Mouse (Mus musculus) ovary, postnatal 36 days (tissue): ENCODE measurements around the gene Gabrb2.

Source experiments
- DNase-seq: peaks from one replicate; pipeline ENCODE4 v3.0.0; 2022; ENCODE audit warnings: low spot score, mixed read lengths

The Gabrb2 gene

DNA sequence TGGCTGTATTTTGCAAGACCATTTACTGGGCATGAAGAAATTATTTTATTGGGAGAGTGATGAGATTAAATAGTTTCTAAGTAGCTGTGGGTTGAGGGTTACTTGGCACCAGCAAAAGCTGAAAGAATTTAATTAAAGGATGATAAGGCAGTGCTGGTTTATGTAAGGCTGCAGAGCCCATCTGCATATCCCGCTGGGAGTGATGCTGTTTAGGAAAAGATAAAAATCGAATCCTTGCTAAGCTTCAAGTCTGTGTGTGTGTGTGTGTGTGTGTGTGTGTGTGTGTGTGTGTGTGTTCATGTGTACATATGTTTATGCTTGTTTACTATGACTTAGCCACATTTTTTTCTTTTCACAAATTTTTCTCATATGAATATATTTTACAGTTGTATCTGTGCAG lies 113.0 kb downstream of the Gabrb2 start:
- no peak for DNase-seq

DNA sequence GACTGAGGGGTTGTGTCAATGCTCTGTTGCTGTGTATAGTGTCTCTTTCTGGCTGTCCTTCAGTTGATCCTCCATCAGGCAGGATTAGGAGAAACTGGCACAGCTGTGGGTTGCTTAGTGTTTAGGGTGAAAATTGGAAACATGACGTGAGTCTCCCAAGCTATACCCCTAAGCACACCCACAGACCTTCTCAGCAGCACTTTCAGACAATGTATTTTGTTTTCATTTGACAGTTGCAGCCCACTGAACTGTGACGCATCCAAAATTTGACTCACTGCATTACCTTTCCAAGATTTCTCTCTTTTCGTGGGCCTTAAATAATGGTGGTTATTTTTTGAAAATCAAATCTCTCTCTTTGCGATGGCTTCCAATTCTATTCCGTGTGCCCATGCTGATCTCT lies 115.7 kb downstream of the Gabrb2 start:
- no peak for DNase-seq

DNA sequence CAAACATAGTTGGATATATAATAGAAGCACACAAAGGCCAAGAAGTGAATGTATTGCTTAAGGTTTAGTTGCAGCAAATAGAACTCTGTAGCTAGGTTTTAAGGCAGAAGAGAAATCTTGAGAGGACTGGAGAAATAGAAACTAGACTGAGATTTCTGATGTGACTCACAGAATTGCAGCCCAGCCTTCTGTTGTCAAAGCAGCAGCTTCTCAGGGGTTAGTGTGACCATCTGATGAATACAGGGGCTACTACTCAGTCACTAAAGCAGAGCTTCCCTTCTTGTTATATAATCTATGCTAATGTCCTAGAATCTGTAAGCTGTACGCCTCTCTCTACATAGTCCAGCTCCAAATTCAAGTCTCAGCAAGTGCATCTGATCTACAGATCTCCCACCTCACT lies 116.3 kb downstream of the Gabrb2 start:
- DNase-seq, result no peak

DNA sequence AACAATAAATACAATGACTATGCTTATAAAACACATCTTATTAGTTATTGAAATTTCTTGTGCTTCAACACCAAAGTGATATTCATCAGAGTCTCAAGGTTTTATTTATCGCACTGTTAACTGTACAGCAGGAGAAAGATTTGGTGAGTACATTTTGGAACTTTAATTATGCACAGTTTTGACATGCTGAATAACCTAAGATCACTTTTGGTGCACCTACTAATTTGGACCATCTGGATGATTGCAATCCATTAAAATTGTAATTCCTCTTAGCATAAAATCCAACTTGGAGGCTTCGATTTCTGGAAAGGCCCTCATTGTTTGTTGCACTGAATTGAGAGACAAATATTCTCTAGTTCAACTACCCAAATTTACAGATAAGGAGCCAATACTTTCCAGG lies 123.3 kb downstream of the Gabrb2 start:
- no peak for DNase-seq

DNA sequence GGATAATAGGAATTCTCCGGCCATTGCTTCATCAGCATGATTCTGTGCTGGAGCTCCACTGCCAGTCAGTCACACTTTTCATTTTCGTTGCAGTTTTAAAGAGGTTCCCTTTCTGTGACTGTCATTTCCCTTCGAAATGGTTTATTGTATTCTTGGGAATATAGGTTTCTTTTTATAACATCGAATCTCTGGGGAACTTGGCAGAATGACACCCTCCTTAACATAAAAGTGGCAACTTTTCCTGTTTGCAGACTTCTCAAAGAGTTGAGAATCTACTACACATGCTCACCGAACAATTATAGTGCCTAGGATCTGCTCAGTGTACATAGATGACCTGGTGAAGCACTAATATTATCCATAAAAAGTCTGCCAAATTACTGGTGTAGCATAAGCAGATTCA lies 146.5 kb downstream of the Gabrb2 start:
- no peak for DNase-seq

DNA sequence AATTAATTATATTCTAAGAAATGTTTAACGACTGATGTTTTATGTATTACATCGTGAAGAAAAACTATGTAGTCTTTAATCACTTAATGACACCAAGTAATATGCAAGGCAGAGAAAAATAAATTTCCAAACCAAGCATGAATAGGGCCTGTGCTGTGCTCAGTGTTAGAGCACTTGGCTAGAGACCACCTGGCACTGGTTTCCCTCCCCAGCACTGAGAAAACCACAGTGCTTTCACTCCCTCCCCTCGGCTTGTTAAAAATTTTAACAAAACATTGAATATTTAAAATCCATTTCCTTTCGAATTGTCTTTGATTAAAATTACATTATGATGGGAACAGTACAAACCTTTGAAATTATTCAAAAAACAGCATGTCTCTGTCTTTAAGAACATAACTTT lies 151.9 kb downstream of the Gabrb2 start:
- DNase-seq, result no peak

DNA sequence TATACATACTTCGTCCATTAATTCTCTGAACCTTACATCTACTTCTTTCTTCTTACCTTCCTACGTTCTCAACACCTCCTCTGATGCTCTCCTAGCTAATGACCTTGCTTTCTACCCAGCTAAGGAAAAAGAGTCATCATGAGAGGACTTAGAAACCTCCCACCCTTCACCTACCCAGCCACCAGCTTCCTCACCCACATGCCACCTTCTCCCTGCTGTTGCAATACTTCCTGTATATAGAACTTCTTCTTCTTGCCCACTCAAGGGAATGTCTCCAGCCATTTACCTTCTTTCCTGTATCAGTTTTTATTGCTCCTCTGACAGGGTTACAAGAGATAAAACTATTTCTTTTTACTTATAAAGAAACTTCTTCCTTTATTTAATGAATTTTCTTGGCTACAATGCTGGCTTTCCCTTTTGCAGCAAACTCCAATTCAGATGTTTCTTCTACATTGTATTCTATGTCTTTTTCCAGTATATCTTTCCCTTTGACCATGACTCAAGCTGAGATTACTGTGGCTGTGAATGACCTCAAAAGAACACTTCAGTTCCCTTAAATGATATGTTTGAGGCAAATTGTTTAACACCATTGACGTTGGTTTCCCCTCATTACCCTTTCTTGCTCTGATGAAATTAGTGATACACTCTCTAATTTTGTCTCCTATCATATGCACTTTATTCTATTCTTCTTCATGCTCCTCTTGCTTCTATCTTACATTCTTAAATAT lies 155.8 kb downstream of the Gabrb2 start:
- no peak for DNase-seq

DNA sequence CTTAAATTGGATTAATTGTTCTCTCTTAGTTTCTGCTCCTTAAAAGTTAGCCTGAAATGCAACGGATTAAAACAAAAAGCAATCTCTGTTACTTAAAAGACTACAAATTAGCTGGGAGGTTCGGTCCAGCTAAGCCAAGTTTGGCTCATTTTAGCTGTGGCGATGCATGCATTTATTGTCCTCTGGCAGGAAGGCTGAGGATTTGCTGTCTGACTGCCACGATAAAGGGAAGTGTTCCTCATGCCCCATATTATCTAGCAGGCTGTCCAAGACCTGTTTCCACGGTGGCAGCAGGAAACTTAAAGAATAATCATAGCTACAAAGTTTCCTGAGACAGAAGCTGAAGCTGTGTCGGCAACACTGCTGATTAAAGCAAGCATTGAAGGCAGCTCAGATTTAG lies 160.2 kb downstream of the Gabrb2 start:
- DNase-seq, result no peak

DNA sequence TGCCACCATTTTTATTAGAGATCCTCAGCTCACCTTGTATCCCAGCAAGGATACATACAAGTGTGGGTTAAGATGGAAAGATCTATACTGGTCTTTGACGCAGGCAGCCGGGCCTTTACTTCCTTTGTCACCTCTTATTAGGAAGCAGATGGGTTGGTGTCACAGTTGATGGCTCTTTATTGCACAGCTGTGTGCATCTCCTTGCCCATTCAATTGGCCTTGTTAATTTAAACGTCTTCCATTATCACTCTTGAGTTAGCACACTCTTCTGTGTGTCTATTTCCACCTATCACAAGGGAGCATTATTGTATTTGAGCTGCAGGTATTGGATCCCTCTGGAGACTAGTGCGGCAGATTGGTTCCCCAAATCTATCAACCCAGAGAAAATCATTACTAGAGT lies 161.6 kb downstream of the Gabrb2 start:
- no peak for DNase-seq

DNA sequence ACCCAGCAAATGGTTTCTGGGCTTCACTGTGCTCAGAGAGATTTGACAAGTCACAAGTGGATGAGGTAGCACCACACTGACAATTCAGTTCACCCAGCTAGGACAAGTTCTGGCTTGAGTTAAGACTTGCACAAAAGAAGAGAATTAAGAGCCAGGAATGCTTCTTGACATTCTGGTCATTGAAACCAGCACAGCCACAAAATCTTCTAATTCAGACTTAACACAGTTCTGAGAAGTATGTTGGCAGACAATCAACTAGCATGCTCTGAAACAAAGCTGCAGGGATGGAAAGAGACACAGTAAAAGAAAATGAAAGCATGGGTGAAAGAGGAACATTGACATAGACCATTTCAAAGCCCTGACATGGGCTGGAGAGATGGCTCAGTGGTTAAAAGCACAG lies 162.2 kb downstream of the Gabrb2 start:
- DNase-seq, result no peak

DNA sequence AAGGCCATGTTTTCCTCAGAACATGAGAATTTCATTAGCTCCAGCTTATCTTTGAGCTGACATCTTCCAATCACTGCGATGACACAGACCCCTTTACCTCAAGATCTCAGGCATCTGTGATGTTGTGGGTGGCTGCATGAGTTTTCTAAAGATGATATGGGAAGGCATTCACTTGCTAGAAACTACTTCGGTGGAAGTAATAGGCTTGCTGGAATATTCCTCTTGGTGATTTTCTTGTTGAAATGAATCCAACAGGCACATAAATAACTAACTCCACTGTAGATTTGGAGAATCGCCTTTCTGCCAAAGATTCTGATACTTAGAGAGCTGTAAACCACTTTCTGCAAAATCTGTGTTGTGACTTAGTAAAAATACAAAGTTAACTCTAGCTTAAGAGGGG lies 172.9 kb downstream of the Gabrb2 start:
- no peak for DNase-seq

DNA sequence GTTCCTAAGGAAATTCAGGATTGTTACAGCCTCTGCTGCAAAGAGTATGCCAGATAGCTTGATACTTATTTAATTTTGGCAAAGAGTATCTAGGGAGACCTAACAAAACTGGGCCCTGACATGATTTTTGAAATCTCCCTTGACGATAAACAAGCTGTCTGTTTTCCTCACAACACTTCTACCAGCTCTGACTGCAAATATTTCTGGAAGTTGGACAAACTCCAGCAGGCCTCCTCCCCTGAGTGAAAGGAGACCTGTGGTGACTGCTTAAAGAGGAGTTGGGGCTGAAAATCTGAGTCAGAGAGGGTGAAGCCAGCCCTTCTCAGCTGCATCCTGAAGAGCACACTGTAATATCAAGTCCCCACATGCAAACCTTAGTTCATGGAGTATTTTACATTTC lies 186.7 kb downstream of the Gabrb2 start:
- peak; percentile 5 for DNase-seq

DNA sequence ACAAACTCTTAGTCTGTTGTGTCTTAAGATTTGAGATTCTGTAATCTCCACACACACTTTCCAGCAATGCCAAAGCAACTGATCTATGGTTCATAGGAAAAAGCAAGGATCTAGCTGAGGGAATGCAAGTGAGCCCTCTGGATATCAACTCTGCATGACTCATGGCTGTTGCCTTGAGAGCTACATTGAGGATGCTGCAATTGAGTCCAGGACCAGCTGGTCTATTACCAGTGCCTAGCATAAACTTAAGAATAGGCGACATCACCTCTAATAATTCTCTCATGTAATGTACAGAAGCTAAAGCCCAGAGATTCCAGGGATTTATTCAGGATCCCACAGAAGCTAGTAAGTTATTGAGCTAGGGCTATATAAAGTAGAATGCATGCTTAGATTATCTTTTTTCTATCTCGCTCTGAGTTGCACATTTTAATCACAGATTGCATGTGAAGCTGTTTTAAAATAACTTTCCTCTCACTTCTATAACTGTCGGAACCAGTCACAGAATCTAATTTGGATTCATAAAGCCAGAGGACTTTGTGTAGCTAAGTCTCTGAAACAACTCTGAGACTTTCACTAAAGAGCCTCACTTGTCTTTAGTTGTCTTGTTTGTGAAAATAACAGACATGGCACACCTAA lies 189.7 kb downstream of the Gabrb2 start:
- no peak for DNase-seq

DNA sequence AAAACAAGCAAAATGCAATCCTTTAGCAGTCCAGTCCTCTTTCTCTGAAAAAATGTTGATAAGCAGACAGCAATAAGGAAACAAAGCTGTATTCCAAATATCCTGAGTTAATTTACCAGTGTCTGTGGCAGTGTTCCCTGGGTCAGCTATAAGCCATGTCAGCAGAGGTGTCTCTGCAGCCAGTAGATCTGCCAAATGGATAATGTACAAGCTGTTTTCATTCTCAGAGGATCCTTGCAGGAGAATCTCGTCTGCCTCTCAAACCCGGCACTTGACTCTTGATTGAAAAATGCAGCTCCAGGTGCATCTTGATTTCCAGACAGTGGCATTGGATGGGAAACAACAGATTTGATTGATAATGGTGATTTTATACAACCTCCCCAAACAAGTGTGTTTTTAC lies 198.6 kb downstream of the Gabrb2 start:
- no peak for DNase-seq

DNA sequence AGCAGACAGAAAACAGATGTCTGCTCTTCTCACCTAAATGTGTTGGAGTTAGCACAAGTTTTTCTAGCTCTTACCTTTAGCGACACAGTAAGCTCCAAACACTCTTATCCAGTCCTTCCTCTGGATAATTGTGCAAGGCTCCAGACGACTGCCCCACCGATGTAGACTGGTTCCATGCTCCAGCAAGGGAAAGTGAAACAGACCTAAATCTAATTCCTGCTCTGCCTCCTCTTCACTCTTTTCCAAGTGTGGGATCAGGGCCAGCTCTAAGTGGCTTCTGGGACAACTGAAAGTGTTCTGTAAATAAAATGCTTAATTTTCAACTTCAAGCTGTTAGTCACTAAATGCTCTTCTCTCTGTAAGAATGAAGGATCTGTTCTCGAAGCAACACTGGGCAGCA lies 201.6 kb downstream of the Gabrb2 start:
- no peak for DNase-seq

DNA sequence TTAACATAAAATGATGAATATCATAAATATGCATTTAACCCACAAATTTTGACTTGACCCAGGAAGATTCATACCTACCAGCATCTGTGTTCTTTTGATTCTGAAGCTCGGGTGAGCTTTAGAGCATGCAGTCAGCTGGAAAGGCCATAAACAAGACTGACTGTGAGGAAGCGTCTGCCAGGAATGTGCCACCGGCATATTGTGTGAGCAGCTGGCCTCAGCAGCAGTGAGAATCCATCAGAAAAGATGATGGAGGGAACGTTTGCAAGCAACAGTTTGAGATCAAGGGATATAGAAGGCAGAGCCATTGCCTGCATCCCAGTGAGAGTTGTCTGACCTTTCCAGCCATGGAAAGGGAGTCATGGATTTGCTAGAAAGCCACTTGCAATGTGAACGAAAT lies 230.6 kb downstream of the Gabrb2 start:
- DNase-seq, result no peak

DNA sequence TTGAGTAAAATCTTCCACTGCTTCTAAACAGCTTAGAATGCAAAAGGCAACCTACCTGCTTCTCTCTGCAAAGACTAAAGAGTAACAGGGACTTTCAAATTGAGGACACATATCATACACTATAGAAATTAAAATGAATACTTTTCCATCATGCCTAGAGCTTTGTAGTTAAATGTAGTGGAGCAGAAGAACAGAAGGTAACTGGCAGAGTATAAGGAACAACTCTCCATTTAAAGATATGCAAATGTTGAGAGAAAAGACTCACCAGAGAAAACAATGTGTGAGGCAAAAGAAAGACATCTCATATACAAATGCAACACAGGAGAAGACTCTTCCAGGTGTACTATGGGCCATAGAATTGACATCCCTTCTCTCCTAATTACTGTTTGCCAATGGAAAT lies 232.0 kb downstream of the Gabrb2 start:
- no peak for DNase-seq

DNA sequence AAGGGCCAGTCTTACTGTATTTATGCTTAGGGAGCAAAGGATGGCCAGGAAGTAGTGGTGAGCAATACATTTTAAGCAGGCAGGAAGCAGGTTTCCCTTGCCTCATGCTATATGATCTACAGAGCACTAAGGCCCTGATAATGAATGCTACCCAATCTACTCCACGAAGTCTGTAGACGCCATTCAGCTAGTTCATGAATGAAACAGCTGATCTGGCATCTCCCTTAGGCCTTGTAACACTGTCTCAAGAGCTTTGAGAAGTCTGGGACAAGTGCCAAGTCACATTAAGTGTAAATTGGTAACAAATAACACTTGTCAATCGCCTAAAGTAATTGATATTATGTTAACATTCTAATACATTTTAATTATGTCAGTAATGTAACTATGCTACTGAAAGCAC lies 234.6 kb downstream of the Gabrb2 start:
- no peak for DNase-seq

DNA sequence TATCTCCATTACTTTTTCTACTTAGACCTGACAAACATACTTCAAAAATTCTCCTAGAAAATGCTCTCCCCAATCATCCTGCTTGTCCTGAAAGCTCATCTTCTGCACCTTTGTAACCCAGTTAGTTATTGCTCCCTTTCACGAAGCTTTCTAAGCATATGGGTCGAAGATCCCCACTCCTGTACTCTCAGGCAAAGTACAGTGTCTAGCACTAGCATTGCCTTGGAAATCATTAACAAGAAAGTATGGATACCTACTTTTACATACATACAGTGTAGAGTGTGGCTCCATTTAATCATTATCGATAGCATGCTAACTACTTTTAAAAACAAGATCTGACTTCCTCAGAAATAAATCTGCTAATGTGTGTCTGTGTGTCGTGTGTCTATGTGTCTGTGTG lies 249.1 kb downstream of the Gabrb2 start:
- no peak for DNase-seq
